Mouse (Mus musculus) kidney, adult 8-10 months (tissue): ENCODE results near the gene Sub1.

Source experiments
- DNase-seq, 2 experiments: peaks; one replicate each; pipeline ENCODE4 v3.0.0; 2022

Sub1 gene

GRCm38 (mm10) chr15:11996883-11997282 is at the start of gene Sub1:
Gene Sub1, minus strand, starts transcription at chr15:11996983.
- DNase-seq = no peak

- DNase-seq = no peak
These were observed 43.6 kb upstream of the Sub1 start for GRCm38 (mm10) chr15:12040407-12040710.

GRCm38 (mm10) chr15:12039671-12040406 is 43.1 kb upstream of the Sub1 start:
- DNase-seq = no peak

- no peak for DNase-seq
These were observed 42.5 kb upstream of the Sub1 start for GRCm38 (mm10) chr15:12039256-12039655.

- DNase-seq = no peak
These were observed 41.3 kb upstream of the Sub1 start for GRCm38 (mm10) chr15:12037866-12038625.

GRCm38 (mm10) chr15:12037217-12037616 is 40.4 kb upstream of the Sub1 start:
- peak in 1 of 2 experiments; percentile 10 for DNase-seq

GRCm38 (mm10) chr15:12036675-12037074 is 39.9 kb upstream of the Sub1 start:
- no peak for DNase-seq

- no peak for DNase-seq
These were observed 37.5 kb upstream of the Sub1 start for GRCm38 (mm10) chr15:12034317-12034716.

- DNase-seq = no peak
These were observed 36.4 kb upstream of the Sub1 start for GRCm38 (mm10) chr15:12033155-12033554.

- DNase-seq = no peak
These were observed 35.7 kb upstream of the Sub1 start for GRCm38 (mm10) chr15:12032512-12032911.

- no peak for DNase-seq
These were observed 35.1 kb upstream of the Sub1 start for GRCm38 (mm10) chr15:12031861-12032260.

- no peak for DNase-seq
These were observed 33.4 kb upstream of the Sub1 start for GRCm38 (mm10) chr15:12030221-12030620.

GRCm38 (mm10) chr15:12027807-12028206 is 31.0 kb upstream of the Sub1 start:
- DNase-seq = no peak

- no peak for DNase-seq
These were observed 30.2 kb upstream of the Sub1 start for GRCm38 (mm10) chr15:12026932-12027450.

GRCm38 (mm10) chr15:12026026-12026425 is 29.2 kb upstream of the Sub1 start:
- no peak for DNase-seq

GRCm38 (mm10) chr15:12025341-12025740 is 28.6 kb upstream of the Sub1 start:
- DNase-seq = no peak

- DNase-seq = no peak
These were observed 28.0 kb upstream of the Sub1 start for GRCm38 (mm10) chr15:12024791-12025268.

- DNase-seq = no peak
These were observed 22.7 kb upstream of the Sub1 start for GRCm38 (mm10) chr15:12019443-12019842.

GRCm38 (mm10) chr15:12018428-12018757 is 21.6 kb upstream of the Sub1 start:
- DNase-seq = no peak

- no peak for DNase-seq
These were observed 21.1 kb upstream of the Sub1 start for GRCm38 (mm10) chr15:12017700-12018427.

- DNase-seq = no peak
These were observed 17.6 kb upstream of the Sub1 start for GRCm38 (mm10) chr15:12014197-12014905.

- DNase-seq = no peak
These were observed 16.9 kb upstream of the Sub1 start for GRCm38 (mm10) chr15:12013532-12014196.
